Mouse (Mus musculus) limb, embryonic 14.5 days (tissue): Measurements from ENCODE around the gene Jazf1. TPM values are rescaled to one million over a fixed set of nuclear protein-coding genes. Genes with fewer than 3 reads are reported as not detected.

Experiments
- ATAC-seq: fragments of 200-750 bp; cut with Nextera tagmentation; 2 replicates; pipeline ENCODE4 v1.8.0; 2017; ENCODE audit warnings: low read depth, moderate number of reproducible peaks, moderate TSS enrichment; ENCODE audit not compliant: low FRiP score
- DNase-seq: peaks from one replicate; pipeline ENCODE4 v3.0.0-alpha.2; 2015; ENCODE audit warnings: low spot score
- H3K27ac ChIP-seq: fragments of 300-500 bp; sonication (generic); replicated peaks from 2 replicates; pipeline ENCODE4 v1.5.1; 2014; ENCODE audit warnings: low read depth, mild to moderate bottlenecking, low read length, moderate library complexity, mixed read lengths
- H3K27me3 ChIP-seq: fragments of 300-500 bp; sonication (generic); 2 replicates; pipeline ENCODE4 v1.6.1; 2014; ENCODE audit warnings: low read length, mixed read lengths; ENCODE audit not compliant: control insufficient read depth, insufficient read depth
- H3K36me3 ChIP-seq: fragments of 300-500 bp; sonication (generic); 2 replicates; pipeline ENCODE4 v1.6.1; 2014; ENCODE audit warnings: mild to moderate bottlenecking, low read length, moderate library complexity, mixed read lengths; ENCODE audit not compliant: control insufficient read depth, insufficient read depth
- H3K4me1 ChIP-seq: fragments of 300-500 bp; sonication (generic); 2 replicates; pipeline ENCODE4 v1.6.1; 2014; ENCODE audit warnings: antibody characterized with exemption, low read length, mixed read lengths; ENCODE audit not compliant: control insufficient read depth, insufficient read depth
- H3K4me2 ChIP-seq: fragments of 300-500 bp; sonication (generic); replicated peaks from 2 replicates; pipeline ENCODE4 v1.6.1; 2014; ENCODE audit warnings: low read depth, mild to moderate bottlenecking, low read length, moderate library complexity; ENCODE audit not compliant: severe bottlenecking
- H3K4me3 ChIP-seq: fragments of 300-500 bp; sonication (generic); replicated peaks from 2 replicates; pipeline ENCODE4 v1.5.1; 2014; ENCODE audit warnings: low read length
- H3K9ac ChIP-seq: fragments of 300-500 bp; sonication (generic); 2 replicates; pipeline ENCODE4 v1.6.1; 2014; ENCODE audit warnings: mild to moderate bottlenecking, low read depth, low read length, moderate library complexity; ENCODE audit not compliant: severe bottlenecking
- H3K9me3 ChIP-seq: fragments of 300-500 bp; sonication (generic); 2 replicates; pipeline ENCODE4 v1.6.1; 2016; ENCODE audit warnings: low read length; ENCODE audit not compliant: control insufficient read depth
- POLR2A ChIP-seq: fragments of 200-500 bp; IDR thresholded peaks from 2 replicates; pipeline ENCODE4 v1.8.0; 2012; ENCODE audit warnings: inconsistent platforms, mild to moderate bottlenecking, moderate library complexity, borderline replicate concordance; ENCODE audit not compliant: insufficient read depth, insufficient read length; ENCODE audit errors: extremely low read depth
- WGBS: fragments of 180-500 bp; shearing (Covaris S2); extraction: QIAGEN DNeasy Blood & Tissue Kit; methylation state at CpG from one replicate; pipeline ENCODE4 v1.1.7; 2014; 5-methylcytosine and 5-hydroxymethylcytosine counted together
- polyA plus RNA-seq, 2 experiments: library from polyadenylated mRNA; depleted of rRNA in 1 of 2; stranded (reverse) in 1 of 2; unstranded in 1 of 2; fragments of >200 nt; fragmentation: Nextera tagmentation in 1 of 2; extraction: Ambion mirVana in 1 of 2; gene quantifications; 2 replicates each; pipeline versions ENCODE4 v1.2.1 to v1.2.3; 2012 to 2014

The Jazf1 gene
- polyA plus RNA-seq, 2 experiments: 13.2 to 22.0 TPM

- Histone ChIP-seq H3K4me3 (no peak overlapping the region), H3K9ac (no peak overlapping the region), H3K4me2 (no peak overlapping the region), H3K4me1 (peaks cover 26% of the 10 kb centered on the region), H3K9me3 (no peaks in the 10 kb centered on the region), H3K27me3 (no peaks in the 10 kb centered on the region), H3K27ac (no peak overlapping the region), H3K36me3 (no peaks in the 10 kb centered on the region)
- no peak for TF ChIP-seq POLR2A
- WGBS: 84% methylated on average over 6 of the region's 6 CpGs
- DNase-seq (no peak), ATAC-seq (no peak)
Measured at GRCm38 (mm10) chr6:52920719-52921118, 147.7 kb downstream of the Jazf1 start.

DNA sequence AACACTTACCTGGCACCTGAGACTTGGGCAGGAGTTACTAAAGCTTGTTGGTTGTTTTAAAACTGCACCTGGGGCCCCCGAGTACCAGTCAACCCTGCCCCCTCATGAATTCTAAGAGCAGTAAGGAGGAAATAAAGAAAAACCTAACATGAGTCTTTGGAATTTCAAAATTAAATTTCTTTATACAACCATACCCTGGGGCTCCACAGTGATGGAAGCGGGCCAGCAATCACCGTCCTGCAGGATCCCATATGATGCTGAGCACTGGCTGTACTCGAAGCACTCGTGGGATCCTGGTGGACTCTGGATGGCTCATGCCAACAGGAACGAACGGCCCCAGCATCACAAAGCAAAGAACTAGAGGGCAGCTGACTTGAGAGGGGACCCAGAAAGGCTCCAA lies 149.0 kb downstream of the Jazf1 start:
- H3K4me1 ChIP-seq: peaks cover 18% of the 10 kb centered on the region
- no peaks in the 10 kb centered on the region for H3K9me3 ChIP-seq
- H3K4me2 ChIP-seq: no peak overlapping the region
- 38% methylated on average over 7 of the region's 7 CpGs for WGBS
- TF ChIP-seq POLR2A: no peak
- H3K27ac ChIP-seq: no peak overlapping the region
- H3K9ac ChIP-seq: no peak overlapping the region
- H3K27me3 ChIP-seq: no peaks in the 10 kb centered on the region
- H3K4me3 ChIP-seq: no peak overlapping the region
- DNase-seq (peak; percentile 52), ATAC-seq (peak; percentile 47; the same call in 1 of the 2 replicates)
- no peaks in the 10 kb centered on the region for H3K36me3 ChIP-seq

- Histone ChIP-seq H3K9me3 (no peaks in the 10 kb centered on the region), H3K27me3 (no peaks in the 10 kb centered on the region), H3K27ac (no peak overlapping the region), H3K4me3 (no peak overlapping the region), H3K4me1 (peaks cover 18% of the 10 kb centered on the region), H3K9ac (no peak overlapping the region), H3K36me3 (no peaks in the 10 kb centered on the region), H3K4me2 (no peak overlapping the region)
- ATAC-seq: peak; percentile 63
- WGBS: 2% methylated on average over 2 of the region's 2 CpGs
- peak; percentile 89 for DNase-seq
- no peak for TF ChIP-seq POLR2A
Measured at GRCm38 (mm10) chr6:52918980-52919379, 149.5 kb downstream of the Jazf1 start.

GRCm38 (mm10) chr6:52917471-52917870 lies 151.0 kb downstream of the Jazf1 start:
- ATAC-seq (no peak), DNase-seq (no peak)
- Histone ChIP-seq H3K36me3 (no peaks in the 10 kb centered on the region), H3K4me2 (no peak overlapping the region), H3K9me3 (no peaks in the 10 kb centered on the region), H3K4me1 (peaks cover 31% of the 10 kb centered on the region), H3K27me3 (no peaks in the 10 kb centered on the region), H3K9ac (no peak overlapping the region), H3K27ac (no peak overlapping the region), H3K4me3 (no peak overlapping the region)
- no peak for TF ChIP-seq POLR2A
- 86% methylated on average over 4 of the region's 4 CpGs for WGBS

- H3K36me3 ChIP-seq: no peaks in the 10 kb centered on the region
- no peak overlapping the region for H3K9ac ChIP-seq
- H3K4me2 ChIP-seq: no peak overlapping the region
- no peak for TF ChIP-seq POLR2A
- 79% methylated on average over 3 of the region's 3 CpGs for whole genome bisulfite sequencing
- no peaks in the 10 kb centered on the region for H3K27me3 ChIP-seq
- no peaks in the 10 kb centered on the region for H3K9me3 ChIP-seq
- H3K27ac ChIP-seq: no peak overlapping the region
- H3K4me1 ChIP-seq: peaks cover 32% of the 10 kb centered on the region
- no peak overlapping the region for H3K4me3 ChIP-seq
- DNase-seq: no peak
- no peak for ATAC-seq
Measured at GRCm38 (mm10) chr6:52916836-52917376, 151.5 kb downstream of the Jazf1 start.

DNA sequence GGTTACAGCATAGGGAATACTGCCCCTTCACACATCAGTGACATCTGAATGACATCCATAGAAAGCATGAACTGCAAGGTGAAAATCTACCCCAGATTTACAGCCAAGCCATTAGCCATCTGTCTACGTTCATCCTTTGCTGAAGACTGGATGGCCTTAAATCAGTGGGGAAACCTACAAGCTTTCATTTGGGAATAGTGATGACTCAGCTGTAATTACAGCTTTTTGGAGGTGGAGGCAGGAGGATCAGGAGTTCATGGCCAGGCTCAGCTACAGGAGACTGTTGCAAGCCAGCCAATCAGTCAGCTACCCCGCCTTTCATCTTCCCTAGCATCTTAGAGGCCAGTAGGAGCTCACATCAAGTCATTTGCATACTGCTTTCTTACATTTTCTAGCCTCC lies 153.5 kb downstream of the Jazf1 start:
- no peak overlapping the region for H3K4me2 ChIP-seq
- no peak for TF ChIP-seq POLR2A

More for the DNA sequence above, 153.5 kb downstream of the Jazf1 start:
- Histone ChIP-seq H3K4me1 (peaks cover 35% of the 10 kb centered on the region), H3K9ac (no peak overlapping the region), H3K4me3 (no peak overlapping the region), H3K9me3 (no peaks in the 10 kb centered on the region), H3K36me3 (no peaks in the 10 kb centered on the region), H3K27ac (no peak overlapping the region), H3K27me3 (no peaks in the 10 kb centered on the region)
- ATAC-seq (no peak), DNase-seq (no peak)
- 80% methylated on average over 2 of the region's 2 CpGs for WGBS
